Mouse (Mus musculus): ENCODE results near the gene Kcnj14.

Kcnj14 gene

DNA sequence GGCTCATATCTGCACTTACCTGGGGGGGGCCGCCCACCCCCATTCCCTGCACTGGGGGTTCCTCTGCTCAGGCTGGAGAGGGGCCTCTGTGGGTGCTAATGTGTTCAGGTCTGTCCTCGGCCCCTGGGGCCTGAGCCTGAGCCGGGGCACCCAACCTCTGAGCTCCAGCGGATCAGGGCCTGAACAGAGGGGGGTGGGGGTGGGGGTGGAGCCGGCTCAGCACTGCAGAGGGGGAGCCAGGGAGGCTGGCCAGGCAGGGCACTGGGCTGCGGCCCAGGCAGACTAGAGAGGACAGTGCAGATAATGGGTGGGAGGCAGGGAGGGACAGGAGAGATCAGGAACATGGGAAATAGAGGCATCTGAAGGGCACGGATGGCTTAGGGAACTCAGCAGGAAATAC is at the start of gene Kcnj14:
Gene Kcnj14 (minus strand): TSS at position 185 of the 400 bp plus-strand sequence.
- CTCF ChIA-PET = no interaction called here

DNA sequence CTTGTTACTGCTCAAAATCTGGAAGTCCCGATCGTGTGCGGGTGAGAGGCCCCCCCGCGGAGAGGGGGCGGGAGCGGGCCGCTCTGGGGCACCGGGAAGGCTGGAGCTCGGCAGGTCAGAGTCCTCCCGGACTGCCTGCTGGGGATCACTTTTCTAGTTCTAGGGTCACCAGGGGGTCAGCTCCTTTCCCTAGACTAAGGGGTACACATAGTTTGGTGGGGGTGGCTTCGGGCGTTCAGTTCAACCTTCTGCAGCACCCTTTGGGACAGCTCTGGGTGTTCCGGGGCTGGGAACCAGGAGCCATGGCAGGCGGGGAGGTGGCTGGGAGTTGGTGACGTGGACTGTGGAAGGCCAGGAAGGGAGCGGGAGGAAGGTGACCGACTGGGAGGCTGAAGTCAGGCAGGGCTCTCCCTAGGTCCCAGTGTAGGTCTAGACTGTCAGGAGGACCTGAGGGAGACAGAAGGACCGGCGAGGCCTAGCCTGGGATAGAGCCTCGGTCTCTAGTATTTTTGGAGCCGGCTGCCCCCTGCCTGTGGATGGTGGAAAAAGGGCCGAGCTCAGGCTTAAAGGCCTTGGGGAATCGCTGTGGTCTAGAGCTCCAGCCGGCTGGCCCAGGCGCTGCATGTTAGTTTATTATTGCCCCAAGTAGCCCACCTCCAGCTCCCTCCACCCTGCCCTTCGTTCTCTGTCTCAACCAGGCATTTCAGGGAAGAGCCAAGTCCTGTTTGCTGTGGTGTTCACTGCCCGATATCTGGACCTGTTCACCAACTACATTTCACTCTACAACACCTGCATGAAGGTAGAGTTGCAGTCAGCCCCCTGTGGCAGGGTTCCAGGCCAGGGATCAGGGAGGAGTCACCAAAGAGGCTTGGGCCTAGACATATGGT is 48.7 kb upstream of the Kcnj14 start:
- CTCF ChIA-PET = interaction anchor here (0.6 to 1.7 kb wide), 5 partner anchors 16 to 155 kb away, joined by 3 to 6 read pairs (median 3); partner anchors contain the start of gene Emp3

DNA sequence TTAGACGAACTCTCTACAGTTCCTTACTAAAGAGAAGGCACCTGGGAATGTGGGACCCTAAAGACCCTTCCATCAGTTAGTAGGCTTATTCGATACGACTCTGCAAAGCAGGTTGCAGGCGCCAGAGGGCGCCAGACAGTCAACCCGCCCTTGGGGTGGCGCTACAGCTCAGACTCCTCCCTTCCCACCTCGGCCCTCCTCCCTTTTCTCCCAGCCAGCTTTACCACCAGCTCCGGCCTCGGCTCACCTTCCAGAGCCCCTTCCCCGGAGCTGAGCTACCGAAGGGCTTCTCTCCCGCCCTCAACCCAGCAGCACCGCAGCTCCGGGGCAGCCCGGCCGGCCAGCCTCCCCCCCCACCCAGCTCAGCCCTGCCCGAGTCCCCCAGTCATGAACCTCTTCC is 48.0 kb upstream of the Kcnj14 start, which contains the start of gene Kdelr1:
Gene Kdelr1 (plus strand): TSS at position 149 of the 400 bp plus-strand sequence.
- CTCF ChIA-PET = interaction anchor here (0.6 to 1.7 kb wide), 5 partner anchors 49 to 835 kb away, joined by 3 to 6 read pairs (median 3); partner anchors contain the start of gene Emp3

DNA sequence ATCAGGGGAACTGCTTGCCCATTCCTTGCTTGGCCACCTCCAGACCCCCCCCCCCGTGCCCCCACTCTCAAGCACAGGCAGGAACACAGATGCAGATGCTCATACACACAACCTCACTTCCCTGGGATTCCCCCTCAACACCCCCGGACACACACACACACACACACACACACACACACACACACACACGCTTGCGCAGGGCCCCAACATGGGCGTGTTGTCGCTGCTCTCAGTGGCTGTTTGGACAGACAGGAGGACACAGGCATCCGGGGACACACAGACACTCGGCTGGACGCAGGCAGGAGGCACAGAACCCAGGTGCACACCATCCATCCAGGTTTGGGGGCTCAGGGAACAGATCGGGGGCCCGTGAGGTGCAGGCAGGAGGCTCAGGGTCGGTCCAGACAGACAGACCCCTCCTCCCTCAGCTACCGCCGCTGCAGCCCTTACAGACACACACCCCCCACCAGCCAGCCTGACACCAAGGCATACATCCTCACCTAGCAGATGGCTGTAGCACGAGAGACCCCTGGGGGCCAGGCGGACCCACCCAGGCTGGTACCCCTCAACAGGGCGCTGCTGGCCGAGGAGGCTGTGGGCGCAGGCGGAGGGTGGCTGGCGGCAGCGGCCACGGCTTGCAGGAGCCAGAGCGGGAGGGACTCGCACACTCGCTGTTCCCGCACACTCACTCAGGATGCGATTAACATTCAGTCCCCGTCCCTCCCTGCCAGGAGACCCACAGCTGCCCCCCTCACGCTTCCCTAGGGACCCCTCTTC is 45.9 kb upstream of the Kcnj14 start:
- CTCF ChIA-PET = no interaction called here

DNA sequence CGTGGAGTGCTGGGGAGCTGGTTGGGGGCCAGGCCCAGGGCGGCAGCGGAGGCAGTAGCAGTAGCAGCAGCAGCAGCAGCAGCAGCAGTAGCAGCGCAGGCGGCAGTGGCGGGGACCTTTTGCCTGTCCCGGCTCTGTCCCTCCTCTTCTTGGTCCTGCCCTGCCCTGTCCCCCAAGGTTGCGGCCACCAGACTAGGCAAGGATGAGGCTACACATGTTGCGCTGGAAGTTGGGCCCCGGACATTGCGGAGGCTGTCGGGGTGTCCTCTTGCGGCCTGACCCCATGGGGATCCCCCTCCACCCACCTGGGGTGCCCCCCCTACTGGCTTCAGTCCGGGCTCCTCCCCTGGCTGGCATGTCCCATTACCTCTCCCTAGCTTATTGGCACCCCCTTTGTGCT is 45.2 kb upstream of the Kcnj14 start:
- CTCF ChIA-PET = no interaction called here

DNA sequence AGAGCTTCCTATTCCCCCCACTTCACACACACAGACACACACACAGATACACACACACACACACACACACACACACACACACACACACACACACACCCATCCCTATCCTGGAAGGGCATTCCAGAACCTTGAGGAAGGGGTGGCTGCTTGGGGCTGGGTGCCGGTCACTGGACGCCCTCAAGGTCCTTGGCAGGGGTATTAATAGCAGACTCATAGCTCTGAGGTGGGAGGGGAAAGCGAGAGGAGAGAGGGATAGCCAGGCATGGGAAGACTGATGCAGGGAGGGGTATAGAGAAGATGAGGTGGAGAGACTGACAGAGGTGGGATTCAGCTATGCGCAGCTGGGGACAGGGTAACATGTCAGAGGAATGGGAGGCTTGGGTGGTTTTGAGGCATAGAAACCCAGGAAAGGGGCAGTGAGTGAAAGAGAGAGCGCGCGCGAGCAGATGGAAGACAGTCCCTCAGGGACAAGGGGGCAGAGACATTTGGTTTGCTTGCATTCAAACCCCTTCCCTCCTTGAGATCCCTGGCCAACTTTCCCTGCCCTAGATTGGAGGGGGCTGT is 44.6 kb upstream of the Kcnj14 start:
- CTCF ChIA-PET = interaction anchor here (0.6 to 0.7 kb wide), 3 partner anchors 36 to 145 kb away, joined by 3 to 9 read pairs (median 6); no protein-coding TSS in a partner anchor

DNA sequence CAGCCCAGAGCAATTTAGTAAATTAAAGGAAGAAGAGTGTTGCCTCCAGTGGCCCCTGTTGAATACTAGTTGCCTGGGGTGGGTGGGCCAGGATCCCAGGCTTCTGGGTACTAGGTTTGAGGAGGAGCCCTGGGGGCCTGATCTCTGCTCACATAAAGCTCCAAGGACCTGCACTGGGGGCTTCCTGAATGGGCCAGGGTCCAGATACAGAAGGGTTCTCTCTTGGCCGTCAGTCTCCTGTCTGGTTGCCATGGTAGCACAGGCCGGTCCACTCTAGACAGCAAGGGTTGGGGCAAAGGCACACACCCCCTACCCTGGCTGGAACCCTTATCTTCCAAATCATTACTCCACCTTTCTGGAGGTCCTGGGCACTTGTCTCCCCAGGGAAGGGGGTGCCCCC is 43.3 kb upstream of the Kcnj14 start:
- CTCF ChIA-PET = interaction anchor here (0.6 to 1.1 kb wide), 2 partner anchors 52 to 128 kb away, joined by 3 read pairs; no protein-coding TSS in a partner anchor

DNA sequence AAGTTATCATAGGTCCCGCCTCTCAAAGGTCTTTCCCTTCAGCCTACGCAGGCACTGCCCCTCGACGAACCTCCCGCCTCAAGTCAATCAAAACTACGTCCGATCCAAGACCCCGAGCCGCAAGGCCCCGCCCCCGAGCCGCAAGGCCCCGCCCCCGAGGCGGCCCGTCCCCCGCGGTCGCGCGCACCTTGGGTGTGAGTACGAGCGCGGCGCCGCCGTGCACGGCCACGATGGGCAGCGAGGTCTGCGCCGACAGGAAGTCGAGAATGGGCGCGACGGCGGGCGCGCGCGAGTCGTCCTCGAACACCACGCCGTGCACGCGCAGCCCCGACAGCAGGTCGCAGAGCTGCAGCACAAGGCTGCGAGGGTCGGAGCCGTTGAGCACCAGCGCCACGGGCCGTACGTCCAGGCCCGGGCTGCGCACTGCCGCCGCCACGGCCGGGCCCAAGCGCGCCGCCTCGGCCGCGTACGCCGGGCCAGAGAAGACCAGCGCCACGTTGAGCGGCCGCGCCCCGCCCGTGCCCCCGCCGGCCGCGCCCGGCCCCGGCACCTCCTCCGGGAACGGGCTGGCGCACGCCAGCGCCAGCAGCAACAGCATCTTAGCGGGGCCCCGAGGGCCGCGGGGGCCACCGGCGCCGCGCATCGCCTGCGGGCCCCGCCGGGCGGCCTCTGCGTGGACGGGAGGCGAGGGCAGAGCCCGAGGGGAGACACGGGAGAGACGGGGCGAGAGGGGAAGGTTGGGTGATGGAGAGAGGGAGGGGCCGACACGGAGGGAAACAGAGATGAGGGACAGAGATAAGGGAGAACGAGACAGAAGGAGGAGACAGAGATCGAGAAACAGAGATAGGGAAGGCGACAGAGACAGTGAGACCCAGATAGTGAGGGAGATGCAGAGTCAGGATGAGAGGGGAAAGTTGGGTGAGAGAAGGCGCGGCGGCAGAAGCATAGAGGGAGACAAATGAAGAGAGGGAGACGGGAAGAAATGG is 41.6 kb upstream of the Kcnj14 start:
- CTCF ChIA-PET = no interaction called here

DNA sequence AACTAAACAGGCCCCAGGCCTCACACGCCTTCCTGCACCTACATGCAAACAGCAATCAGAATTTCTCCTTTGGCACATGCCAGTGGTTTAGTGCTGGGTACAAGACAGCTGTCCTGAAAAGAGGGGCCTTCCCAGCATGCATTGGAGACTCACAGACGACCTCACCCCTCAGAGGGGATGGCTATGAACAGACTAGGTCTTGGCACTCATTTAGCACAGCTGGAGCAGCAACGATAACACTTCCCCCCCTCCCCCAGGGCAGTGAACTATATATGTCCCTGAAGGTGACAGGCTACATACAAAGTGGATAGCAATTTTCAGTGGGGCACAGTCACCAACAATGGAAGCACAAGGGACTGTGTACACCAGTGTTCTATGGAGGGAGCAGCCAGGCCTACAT is 39.9 kb upstream of the Kcnj14 start:
- CTCF ChIA-PET = no interaction called here

DNA sequence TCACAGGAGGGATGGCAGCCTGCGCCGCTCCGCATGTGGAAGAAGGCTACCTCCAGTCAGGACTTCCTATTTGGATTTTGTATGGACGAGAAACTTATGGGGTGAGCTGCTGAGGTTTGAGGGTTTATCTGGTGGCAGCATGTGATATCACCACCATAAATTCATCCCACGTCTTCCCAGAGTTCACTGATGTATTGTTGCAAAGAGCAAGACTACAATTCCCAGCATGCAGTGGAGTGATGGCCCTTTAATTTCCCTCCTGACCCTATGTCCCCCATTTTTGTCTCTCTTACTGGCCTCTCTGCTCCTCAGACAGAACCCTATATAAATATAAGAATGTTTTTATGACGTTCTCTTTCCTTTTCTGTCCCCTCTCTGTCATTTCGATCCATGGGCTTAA is 38.2 kb upstream of the Kcnj14 start:
- CTCF ChIA-PET = no interaction called here

DNA sequence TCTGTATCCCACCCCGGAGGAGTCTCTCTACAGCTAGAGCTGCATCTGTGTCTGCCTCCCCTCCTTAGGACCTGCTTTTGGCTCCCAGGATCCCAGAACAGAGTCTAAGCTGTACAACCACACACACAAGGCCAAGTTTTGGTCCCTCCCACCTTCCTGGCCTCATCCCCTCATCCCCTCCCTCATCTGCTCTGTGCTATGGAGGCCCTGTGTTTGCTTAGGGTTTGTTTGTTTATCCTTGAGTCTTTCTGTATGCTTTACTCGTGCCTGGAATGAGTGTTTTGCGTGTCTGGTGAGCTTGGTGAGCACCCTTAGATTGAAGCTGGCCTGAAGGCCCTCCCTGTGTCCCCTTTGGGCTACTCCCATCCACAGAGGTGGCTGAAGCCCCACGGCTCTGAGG is 34.4 kb upstream of the Kcnj14 start:
- CTCF ChIA-PET = no interaction called here

DNA sequence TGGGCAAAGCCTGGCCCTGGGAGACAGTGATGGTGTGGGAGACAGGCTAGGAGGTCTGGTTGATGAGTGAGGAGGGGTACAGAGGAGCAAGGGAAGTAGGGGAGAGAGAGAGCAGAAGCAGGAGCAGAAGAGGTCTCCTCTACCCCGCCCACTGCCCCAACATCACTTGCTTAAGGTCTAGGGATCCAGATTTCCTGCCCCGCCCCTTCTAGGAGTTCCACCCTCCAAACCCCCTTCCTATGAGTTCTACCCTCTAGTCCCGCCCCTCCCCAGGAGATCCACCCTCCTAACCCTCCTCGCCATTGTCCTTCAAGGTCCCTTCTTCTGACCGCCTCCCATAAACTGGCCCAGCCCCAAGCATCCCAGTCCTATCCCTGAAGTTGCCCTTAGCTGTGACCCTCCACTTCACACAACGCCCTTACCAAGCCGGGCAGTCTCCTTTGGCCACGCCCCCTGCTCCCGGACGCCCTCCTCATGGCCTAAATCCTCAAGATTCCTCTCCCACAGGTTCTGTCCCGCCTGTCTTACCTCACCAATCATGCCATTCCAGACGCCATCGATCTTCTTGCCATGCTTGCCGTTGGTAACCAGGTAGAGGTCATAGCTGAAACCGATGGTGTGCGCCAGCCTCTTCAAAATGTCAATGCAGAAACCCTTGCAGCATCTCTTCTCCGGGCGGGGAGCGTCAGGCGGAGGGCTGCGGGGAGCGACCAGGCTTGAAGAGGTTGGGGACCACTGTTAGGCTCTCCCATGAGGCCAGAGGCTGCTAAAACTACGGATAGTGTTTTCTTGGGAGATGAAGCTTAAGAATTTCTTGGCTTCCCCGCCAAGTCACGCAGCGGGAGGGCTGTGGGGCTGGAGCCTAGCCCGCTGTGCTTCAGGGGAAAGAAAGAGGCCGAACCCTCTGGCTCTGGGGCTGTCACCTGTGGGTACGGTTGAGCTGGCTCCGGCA is 32.6 kb upstream of the Kcnj14 start:
- CTCF ChIA-PET = no interaction called here

DNA sequence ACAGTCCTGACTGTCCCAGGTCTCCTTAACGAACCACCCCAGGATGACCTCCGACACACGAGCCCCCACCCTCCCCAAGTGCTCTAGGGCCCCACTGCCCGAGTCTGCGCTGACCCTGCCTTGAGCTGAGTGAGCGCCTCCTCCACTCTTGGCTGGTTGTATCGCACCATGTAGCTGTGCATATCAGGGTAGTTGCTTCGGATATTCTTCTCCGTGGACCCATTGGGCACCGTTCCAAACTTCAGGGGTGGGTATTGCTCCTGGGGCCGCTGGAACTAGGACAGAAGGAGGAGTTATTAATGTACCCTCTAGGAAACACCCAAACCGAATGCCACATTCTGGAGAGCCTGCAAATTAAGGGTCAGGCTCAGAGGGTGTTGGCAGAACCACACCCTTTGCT is 28.5 kb upstream of the Kcnj14 start:
- CTCF ChIA-PET = interaction anchor here (0.5 kb wide), 1 partner anchor 10 kb away, joined by 6 read pairs; no protein-coding TSS in a partner anchor

DNA sequence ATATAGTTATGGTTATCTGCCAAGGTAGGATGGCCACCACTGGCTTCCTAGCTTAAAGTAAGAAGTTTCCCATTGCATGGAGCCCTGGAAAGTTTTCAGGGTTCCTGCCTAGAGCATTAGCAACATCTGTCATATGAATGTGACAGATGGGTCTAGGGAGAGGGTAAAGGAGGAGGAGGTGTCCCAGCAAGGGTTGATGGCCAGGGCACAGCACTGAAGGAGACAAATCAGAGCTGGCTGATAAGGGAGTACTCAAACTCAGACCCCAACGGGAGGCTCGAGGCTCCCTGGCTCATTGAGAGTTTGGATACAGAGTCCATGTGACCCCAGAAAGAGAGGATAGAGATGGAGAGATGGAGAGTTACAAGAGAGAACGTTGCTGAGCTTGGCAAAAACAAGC is 26.1 kb upstream of the Kcnj14 start:
- CTCF ChIA-PET = no interaction called here

DNA sequence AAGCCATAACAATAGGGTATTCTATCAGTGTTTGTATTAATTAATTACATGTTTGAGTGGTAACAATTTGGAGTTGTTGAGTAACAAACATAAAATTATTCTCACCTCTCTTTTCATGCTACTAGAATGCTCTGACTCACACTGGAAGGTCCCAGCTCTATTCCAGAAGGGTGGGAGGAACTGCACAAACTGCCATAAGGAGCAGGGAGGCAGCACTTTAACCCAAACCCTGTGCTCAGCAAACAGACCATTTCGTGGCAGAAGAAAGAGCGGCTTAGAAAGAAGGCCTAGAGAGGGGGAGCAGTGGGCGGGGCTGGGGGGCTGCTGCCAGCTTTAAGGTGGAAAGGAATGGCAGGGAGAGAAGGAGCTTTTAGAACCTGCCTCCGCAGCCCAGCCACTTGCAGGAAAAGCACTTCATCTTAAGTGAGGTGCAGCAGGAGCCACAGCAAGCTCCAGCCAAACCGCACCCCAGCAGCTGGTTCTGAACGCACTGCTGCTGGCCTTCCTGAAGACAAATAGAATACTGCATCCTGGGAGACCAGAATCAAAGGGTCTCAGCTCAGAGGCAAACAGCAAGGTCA is 24.0 kb upstream of the Kcnj14 start:
- CTCF ChIA-PET = no interaction called here

DNA sequence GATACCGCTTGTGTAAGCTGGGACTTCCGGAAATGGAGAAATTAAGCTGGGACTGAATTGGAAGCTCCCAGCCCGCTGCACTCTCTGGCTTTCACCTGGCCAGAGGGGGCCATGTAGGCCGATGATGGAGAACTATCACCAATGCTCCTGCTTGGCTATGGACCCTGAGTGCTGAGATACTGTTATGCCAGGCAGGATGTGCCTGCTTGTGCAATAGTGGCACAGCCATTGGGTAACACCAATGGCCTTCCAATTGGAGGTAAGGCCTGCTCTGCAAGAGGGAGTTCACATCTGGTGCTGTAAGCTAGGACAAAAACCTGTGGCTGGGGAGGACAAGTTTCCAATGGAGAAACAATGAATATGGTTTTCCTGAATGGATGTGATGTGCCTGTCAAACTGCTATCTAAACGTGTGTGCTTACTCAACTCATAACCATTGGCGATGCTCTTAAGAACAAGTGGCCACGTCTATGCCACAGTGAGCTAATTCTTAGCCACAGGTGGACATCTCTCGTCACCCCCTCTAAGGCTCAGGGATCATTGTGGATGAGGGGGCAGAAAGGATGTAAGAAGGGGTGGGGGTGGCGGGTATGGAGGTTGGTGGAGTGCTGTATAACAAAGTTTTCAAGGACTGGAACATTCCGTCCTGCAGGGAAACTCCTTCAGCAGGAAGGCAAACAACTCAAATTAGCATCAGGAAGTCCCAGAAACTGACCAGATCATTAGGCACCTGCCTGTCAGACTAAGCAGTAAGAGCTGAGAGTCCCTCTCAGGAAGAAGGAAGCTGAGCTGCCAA is 18.6 kb upstream of the Kcnj14 start:
- CTCF ChIA-PET = interaction anchor here (0.6 kb wide), 1 partner anchor 10 kb away, joined by 6 read pairs; no protein-coding TSS in a partner anchor

DNA sequence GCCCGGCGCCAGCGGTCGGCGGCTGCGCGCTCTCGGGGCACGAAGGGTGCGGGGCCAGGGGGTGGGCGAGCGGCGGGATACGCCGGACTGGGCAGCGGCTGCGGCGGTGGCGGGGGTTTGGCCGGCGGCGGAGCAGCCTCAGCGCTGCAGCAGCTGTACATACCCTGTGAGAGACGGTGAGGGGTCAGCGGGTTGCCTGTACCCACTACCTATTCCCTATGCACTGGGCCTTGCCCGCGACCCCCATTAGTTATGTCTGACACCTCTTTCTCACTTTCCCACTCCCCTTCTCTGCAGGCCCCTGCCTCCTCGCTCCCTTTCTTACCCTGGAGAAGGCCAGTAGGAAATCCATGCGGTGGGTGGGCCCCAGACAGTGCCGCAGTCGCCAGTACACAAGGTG is 9.3 kb upstream of the Kcnj14 start:
- CTCF ChIA-PET = no interaction called here

DNA sequence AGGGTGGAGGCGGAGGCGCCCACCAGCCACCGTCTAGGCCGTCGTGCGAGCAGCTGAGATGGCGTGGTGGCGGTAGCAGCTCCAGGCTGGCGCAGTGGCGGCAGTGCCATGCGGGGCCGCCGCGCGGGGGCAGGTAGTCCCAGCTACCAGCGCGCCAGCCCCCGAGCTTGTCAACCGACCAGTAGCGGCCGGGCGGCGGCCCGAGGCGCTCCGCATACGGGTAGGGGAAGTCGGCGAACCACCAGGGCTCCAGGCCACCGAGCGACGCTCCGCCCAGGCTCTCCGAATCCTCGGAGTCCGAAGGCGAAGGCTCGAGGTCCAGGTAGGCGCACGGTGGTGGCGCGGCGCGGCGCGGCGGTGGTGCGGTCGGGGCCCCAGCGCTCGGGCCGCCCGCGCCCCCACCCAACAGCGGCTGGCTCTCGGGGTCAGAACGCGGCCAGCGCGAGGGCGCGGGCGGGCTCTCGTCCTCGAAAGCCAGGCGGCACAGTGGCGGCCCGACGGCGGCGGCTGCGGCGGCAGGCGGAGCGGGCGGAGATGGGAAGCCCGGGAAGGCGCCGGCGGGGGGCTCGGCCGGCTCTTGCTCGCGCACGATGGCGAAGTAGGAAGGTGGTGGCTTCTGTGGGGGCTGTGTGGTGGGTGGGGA is 8.7 kb upstream of the Kcnj14 start:
- CTCF ChIA-PET = no interaction called here
